Mouse (Mus musculus) G1E (cell line): Measurements from ENCODE around the gene Gab2.

Experiments used
- CTCF ChIP-seq: IDR thresholded peaks from 2 replicates; pipeline ENCODE4 v1.5.1; 2012; ENCODE audit warnings: low read depth, low read length, inconsistent platforms, mixed read lengths
- GATA1 ChIP-seq: IDR thresholded peaks from 2 replicates; pipeline ENCODE4 v1.6.1; 2012; ENCODE audit warnings: borderline replicate concordance, low read length, inconsistent platforms, mixed read lengths
- GATA2 ChIP-seq: IDR thresholded peaks from 2 replicates; pipeline ENCODE4 v1.6.1; 2012; ENCODE audit warnings: low read depth, low read length, inconsistent platforms, borderline replicate concordance

- no peak for TF ChIP-seq CTCF
- TF ChIP-seq GATA1: no peak
- TF ChIP-seq GATA2: no peak
Measured at GRCm38 (mm10) chr7:97310341-97310635, 228.9 kb downstream of the Gab2 start.
